Mouse (Mus musculus) ES-Bruce4 (cell line): ENCODE data around the gene Bmpr2. TPM values are rescaled to one million over a fixed set of nuclear protein-coding genes. Genes with fewer than 3 reads are reported as not detected.

ENCODE experiments used
- H3K27ac ChIP-seq: 2 replicates; pipeline ENCODE4 v1.5.1; 2012; ENCODE audit warnings: low read length, inconsistent platforms; ENCODE audit not compliant: insufficient read depth
- H3K27me3 ChIP-seq: 2 replicates; pipeline ENCODE4 v1.6.1; 2012; ENCODE audit warnings: mild to moderate bottlenecking, low read length, inconsistent platforms; ENCODE audit not compliant: control insufficient read depth, poor library complexity, insufficient read depth, severe bottlenecking
- H3K36me3 ChIP-seq: 2 replicates; pipeline ENCODE4 v1.6.1; 2012; ENCODE audit warnings: inconsistent platforms, mild to moderate bottlenecking, low read length, moderate library complexity; ENCODE audit not compliant: control insufficient read depth, poor library complexity, insufficient read depth, severe bottlenecking
- H3K4me1 ChIP-seq: one replicate; pipeline ENCODE4 v1.8.1; 2011; ENCODE audit warnings: low read length; ENCODE audit not compliant: control insufficient read depth, insufficient read depth
- H3K4me3 ChIP-seq: 2 replicates; pipeline ENCODE4 v1.5.1; 2011; ENCODE audit warnings: low read depth, mild to moderate bottlenecking, low read length
- H3K9ac ChIP-seq: 2 replicates; pipeline ENCODE4 v1.6.1; 2012; ENCODE audit warnings: low read depth, mild to moderate bottlenecking, inconsistent platforms; ENCODE audit not compliant: poor library complexity, severe bottlenecking
- H3K9me3 ChIP-seq: replicated peaks from 2 replicates; pipeline ENCODE4 v1.6.1; 2012; ENCODE audit warnings: mild to moderate bottlenecking, low read length, inconsistent platforms; ENCODE audit not compliant: control insufficient read depth, poor library complexity, insufficient read depth, severe bottlenecking
- CTCF ChIP-seq: IDR thresholded peaks from one replicate; pipeline ENCODE4 v1.8.1; 2011; ENCODE audit warnings: low read depth, low read length
- EP300 ChIP-seq: IDR thresholded peaks from 2 replicates; pipeline ENCODE4 v1.6.1; 2011; ENCODE audit warnings: low read depth, low read length; ENCODE audit not compliant: insufficient read depth
- POLR2A ChIP-seq: IDR thresholded peaks from one replicate; pipeline ENCODE4 v1.8.1; 2011; ENCODE audit warnings: low read length; ENCODE audit not compliant: insufficient read depth
- polyA plus RNA-seq: library from polyadenylated mRNA; stranded (reverse); fragments of >200 nt; gene quantifications from 2 replicates; pipeline ENCODE4 v1.2.4, GENCODE M21; 2011; ENCODE audit warnings: low read depth; ENCODE audit not compliant: missing spikeins, insufficient read depth, insufficient read length

Gene Bmpr2
- polyA plus RNA-seq, 1 experiment: 28.5 TPM

- no peaks in the 10 kb centered on the region for H3K27me3 ChIP-seq
- no peaks in the 10 kb centered on the region for H3K9me3 ChIP-seq
- no peak overlapping the region for H3K9ac ChIP-seq
- no peak overlapping the region for H3K27ac ChIP-seq
- no peaks in the 10 kb centered on the region for H3K4me1 ChIP-seq
- H3K4me3 ChIP-seq: no peak overlapping the region
- H3K36me3 ChIP-seq: no peaks in the 10 kb centered on the region
- no peak for TF ChIP-seq POLR2A
- no peak for TF ChIP-seq CTCF
- no peak for TF ChIP-seq EP300
These were observed 154.9 kb downstream of the Bmpr2 start for GRCm38 (mm10) chr1:59918075-59918474.

- no peak overlapping the region for H3K9ac ChIP-seq
- H3K4me1 ChIP-seq: no peaks in the 10 kb centered on the region
- no peak overlapping the region for H3K27ac ChIP-seq
- no peak overlapping the region for H3K4me3 ChIP-seq
- no peaks in the 10 kb centered on the region for H3K27me3 ChIP-seq
- TF ChIP-seq POLR2A (no peak), CTCF (no peak), EP300 (no peak)
- no peaks in the 10 kb centered on the region for H3K9me3 ChIP-seq
- H3K36me3 ChIP-seq: no peaks in the 10 kb centered on the region
These were observed 160.0 kb downstream of the Bmpr2 start for GRCm38 (mm10) chr1:59923201-59923600.

GRCm38 (mm10) chr1:59923673-59924072 is 160.5 kb downstream of the Bmpr2 start:
- no peak overlapping the region for H3K4me3 ChIP-seq
- H3K9me3 ChIP-seq: no peaks in the 10 kb centered on the region
- H3K4me1 ChIP-seq: no peaks in the 10 kb centered on the region
- H3K27me3 ChIP-seq: no peaks in the 10 kb centered on the region
- no peak for TF ChIP-seq CTCF
- no peak for TF ChIP-seq POLR2A
- TF ChIP-seq EP300: no peak
- no peak overlapping the region for H3K27ac ChIP-seq
- no peaks in the 10 kb centered on the region for H3K36me3 ChIP-seq
- no peak overlapping the region for H3K9ac ChIP-seq

GRCm38 (mm10) chr1:59924411-59924810 is 161.2 kb downstream of the Bmpr2 start:
- no peak overlapping the region for H3K4me3 ChIP-seq
- H3K4me1 ChIP-seq: no peaks in the 10 kb centered on the region
- no peaks in the 10 kb centered on the region for H3K36me3 ChIP-seq
- H3K27ac ChIP-seq: no peak overlapping the region
- H3K9ac ChIP-seq: no peak overlapping the region
- no peaks in the 10 kb centered on the region for H3K27me3 ChIP-seq
- H3K9me3 ChIP-seq: no peaks in the 10 kb centered on the region
- no peak for TF ChIP-seq POLR2A
- no peak for TF ChIP-seq EP300
- no peak for TF ChIP-seq CTCF

GRCm38 (mm10) chr1:59926021-59926672 is 162.9 kb downstream of the Bmpr2 start:
- Histone ChIP-seq H3K36me3 (no peaks in the 10 kb centered on the region), H3K27ac (no peak overlapping the region), H3K9me3 (no peaks in the 10 kb centered on the region), H3K9ac (no peak overlapping the region), H3K27me3 (no peaks in the 10 kb centered on the region), H3K4me3 (no peak overlapping the region), H3K4me1 (no peaks in the 10 kb centered on the region)
- no peak for TF ChIP-seq POLR2A
- TF ChIP-seq CTCF: no peak
- no peak for TF ChIP-seq EP300

GRCm38 (mm10) chr1:59927131-59927680 is 164.0 kb downstream of the Bmpr2 start:
- Histone ChIP-seq H3K9me3 (no peaks in the 10 kb centered on the region), H3K27ac (no peak overlapping the region), H3K36me3 (no peaks in the 10 kb centered on the region), H3K9ac (no peak overlapping the region), H3K4me1 (no peaks in the 10 kb centered on the region), H3K4me3 (no peak overlapping the region), H3K27me3 (no peaks in the 10 kb centered on the region)
- no peak for TF ChIP-seq CTCF
- no peak for TF ChIP-seq POLR2A
- TF ChIP-seq EP300: no peak

Other genes starting within 250 kb of the Bmpr2 start
- gene Gm973, start 247.1 kb upstream of the Bmpr2 start, polyA plus RNA-seq: 1.9 and 2.4 TPM in 2 replicates
- 378 and 420 TPM in 2 replicates for gene Sumo1, start 92.6 kb upstream of the Bmpr2 start, polyA plus RNA-seq
- gene Nop58, start 78.4 kb upstream of the Bmpr2 start, polyA plus RNA-seq: 599 and 651 TPM in 2 replicates
- 18.9 and 19.8 TPM in 2 replicates for gene Fam117b, start 149.6 kb downstream of the Bmpr2 start, polyA plus RNA-seq